Mouse (Mus musculus) kidney, adult 18-20 months (tissue): ENCODE data around the gene Sgms2.

Source experiments
- DNase-seq: peaks from one replicate; pipeline ENCODE4 v3.0.0; 2021

Gene Sgms2

DNA sequence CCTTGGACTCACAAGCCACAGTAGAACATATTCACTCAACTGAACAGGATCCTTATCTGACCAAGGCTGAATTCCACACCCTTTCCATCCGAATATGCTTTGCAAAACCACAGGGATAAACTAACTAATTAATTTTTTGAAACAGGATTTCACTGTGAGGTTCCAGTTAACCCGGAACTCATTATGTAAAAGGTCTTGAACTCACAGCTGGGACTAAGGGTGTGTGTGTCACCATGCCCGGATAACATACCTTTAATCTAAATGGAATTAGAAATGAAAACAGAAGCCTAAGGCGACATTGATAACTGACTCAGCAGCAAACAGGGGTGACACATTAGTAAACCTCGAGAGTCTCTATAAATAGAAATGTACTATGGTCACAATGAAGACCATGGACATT is 5.8 kb downstream of the Sgms2 start:
- no peak for DNase-seq

DNA sequence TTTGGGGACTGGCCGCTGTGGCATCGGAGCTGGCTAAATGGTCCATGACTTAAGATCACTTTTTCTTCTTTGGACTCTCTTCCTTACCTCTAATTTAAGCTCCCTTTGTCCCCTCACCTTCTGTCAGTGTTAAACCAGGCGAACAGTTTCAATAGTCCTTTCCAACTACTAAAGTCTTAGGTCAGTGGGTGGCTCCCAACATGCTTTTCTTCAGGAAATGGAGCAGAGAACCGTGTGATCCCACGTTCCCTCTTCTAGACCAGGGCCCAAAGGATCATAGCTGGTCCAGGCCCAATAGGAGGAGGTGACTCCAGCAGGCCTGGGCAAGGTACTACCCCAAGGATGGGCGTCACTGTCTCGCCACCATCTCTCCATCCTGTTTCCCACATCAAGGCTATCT is 7.6 kb downstream of the Sgms2 start:
- peak; percentile 31 for DNase-seq

DNA sequence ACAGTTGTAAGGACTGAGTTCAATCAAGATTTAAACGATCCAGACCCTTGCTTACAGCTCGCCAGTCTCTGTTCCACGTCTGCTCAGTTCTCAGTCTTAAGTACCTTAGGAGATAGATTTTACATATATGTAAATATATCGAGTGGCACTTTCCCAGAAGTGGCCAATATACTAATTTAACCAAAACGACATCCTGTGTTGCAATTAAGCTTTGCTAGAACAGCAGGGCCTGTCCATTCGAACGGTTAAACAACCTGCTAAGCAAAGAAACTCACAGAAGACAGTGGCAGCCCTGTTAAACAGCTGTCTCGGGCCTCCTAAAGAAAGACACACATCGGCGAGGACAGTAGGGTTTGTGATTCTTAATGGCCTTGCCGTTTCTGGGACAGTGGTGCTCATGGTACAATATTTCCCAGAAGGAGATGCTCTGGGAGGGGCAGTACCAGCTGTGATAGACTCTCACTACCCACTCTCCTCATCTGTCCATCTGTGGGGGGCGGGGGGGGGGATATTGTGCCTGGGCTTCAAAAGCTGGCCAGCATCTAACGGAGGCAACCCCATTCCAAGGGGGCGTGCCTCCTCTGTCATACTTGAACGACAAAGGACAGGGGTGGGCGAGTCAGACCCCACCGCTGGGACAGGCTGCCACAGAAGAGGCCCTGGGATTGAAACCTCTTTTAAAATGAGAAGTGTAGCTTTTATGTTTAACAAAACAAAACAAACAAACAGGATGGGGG is 9.1 kb downstream of the Sgms2 start:
- DNase-seq = no peak

DNA sequence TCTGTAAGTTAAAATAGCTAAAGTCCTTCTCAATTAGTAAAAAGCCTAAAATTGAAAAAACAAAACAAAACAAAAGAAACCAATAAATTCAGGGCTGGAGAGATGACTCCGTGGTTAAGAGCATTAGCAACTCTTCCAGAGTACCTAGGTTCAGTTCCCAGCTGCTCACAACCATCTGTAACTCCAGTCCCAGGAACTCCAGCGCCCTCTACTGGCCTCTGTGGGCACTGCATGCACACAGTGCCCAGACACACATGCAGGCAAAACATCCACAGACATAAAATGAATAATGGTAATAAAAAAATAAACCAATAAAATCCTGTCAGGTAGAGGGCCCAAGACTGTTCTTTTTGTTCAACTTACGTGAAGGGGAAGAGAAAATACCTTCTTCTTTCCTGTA is 10.6 kb downstream of the Sgms2 start:
- no peak for DNase-seq

DNA sequence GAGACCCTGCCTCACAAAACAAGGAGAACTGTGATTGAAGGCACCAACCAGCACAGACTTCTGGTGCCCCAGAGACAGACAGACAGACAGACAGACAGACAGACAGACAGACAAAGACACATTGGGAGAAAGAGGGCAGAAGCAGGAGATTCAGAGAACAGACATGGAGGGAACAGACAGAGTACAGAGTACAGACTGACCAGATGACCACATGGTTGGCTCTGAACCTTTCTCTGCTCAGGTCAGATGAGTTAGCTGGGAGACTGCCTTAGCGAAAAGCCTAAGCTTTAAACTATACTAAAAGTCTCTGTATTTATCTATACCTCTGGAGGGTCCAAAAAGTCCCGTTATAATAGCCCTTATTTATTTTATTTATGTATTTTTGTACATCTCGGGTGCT is 11.8 kb downstream of the Sgms2 start:
- no peak for DNase-seq

DNA sequence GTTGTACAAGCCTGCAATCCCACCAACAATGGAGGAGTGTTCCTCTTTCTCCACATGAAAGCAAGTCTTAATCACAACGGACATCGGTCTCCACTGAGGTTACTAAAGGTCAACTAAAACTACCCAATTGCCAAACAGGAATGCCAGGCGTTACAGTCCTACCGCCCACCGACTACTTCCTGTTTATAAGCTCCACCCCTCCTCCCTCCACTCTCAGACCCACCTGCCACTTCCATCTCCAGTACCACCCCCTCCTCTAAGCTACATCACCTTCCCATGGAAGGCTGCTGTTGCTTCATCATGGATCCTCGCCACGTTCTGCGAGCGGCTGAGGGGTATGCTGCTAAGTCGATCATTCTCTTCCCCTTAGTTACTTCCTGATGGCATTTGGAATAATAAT is 15.2 kb downstream of the Sgms2 start:
- DNase-seq = no peak

DNA sequence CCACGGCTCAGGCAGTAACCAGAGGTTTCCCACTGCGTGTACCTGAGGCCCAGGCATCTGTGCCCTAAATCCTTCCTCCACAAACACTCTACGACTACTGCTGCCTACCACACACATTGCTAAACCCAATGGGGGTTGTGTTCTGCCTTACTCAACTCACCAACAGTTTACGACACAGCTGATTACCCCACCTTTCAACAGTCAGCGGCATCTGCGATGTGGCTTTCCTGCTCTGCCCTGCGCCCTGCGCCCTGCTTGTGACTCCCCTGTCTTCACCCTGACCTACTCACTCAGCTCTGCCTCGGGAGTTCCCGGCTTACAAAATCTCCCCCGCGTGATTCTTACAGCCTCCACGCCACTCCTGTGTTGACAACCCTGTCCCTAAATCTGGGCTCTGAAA is 16.7 kb downstream of the Sgms2 start:
- DNase-seq = no peak

DNA sequence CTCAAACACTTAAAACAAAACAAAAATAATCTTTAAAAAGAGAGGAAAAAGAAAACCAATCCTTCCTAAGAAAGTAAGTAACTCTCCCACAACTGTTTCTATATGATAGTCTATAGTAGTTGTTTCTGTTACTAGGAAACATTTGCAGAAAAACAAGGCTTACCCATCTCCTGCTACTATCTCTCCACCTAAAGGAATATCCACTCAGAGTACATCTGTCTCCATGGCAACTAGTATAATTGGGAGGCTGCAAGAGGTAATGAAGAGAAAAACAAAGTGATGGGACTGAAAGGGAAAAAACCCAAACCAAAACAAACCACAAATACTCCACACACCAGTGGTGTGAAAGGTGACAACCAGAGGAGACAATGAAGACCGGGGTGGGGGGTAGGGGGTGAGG is 17.7 kb downstream of the Sgms2 start:
- DNase-seq = no peak

DNA sequence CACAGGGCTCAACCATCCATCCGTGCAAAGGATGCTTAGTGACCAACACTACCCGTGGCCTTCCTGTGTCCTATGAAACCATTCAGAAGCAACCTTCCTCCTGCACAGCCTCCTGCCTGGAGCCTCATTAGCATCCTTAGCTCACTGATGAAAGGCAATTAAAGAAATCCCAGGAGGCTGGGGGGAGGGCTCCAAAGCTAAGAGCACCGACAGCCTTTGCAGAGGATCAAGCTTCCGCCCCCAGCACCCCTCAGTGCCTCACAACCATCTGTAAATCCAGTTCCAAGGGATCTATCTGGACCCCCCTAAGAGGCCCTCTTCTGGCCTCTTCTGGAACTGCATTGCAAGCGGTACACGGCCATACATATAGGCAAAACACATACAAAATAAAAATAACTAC is 19.4 kb downstream of the Sgms2 start:
- no peak for DNase-seq

DNA sequence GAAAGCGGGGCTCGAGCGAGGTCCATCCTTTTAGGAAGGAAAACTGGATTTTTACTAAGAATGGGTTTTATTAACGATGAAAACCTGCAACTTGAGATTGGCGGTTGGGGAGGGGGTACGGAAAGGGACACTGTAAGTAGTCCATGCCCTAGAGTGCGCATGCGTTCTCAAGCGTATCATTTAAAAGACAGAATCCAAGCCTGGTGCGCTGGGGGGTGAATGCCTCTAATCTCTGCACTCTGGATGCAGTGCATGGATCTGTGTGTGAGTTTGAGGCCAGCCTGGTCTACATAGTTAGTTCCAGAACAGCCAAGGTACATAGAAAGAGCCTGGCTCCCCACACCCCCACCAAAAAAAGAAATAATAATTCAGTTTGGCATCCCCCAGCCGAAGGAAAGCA is 19.8 kb downstream of the Sgms2 start:
- no peak for DNase-seq

DNA sequence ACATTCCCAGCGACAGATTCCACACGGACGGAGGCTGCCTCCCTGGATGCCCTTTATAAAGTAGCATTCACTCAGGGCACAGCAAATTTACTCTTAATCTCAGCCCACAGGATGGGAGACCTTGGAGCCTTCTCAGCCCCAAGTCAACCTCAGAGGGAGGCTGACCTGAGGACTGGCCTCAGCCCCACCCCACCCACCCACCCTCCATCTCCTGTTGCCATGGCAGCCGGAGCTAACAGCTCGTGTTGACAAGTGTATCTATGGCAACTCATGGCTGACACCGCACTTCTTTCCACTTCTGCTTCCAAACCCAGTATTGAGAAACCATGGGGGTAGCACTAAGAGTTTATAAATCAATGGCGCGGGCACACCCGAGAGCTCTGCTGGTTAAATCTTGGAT is 20.4 kb downstream of the Sgms2 start:
- DNase-seq = no peak

DNA sequence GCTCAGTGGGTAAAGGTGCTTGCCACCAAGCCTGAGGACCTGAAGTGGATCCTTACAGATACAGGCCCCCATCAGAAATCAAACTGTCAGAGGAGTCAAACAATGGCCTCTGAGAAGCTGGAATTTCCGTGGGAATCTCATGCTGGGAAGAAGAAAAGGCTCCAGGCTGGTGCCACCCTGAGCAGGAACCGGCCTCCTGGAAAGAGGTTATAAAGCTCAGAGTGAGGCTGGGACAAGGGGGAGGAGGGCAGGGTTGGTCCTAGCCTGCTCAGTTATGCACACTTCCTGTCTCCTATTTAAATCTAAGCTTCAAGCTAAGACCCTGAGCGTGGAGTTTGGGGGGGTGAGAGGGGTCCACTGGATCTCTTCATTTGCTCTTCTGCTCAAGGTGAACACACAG is 21.6 kb downstream of the Sgms2 start:
- DNase-seq = no peak

DNA sequence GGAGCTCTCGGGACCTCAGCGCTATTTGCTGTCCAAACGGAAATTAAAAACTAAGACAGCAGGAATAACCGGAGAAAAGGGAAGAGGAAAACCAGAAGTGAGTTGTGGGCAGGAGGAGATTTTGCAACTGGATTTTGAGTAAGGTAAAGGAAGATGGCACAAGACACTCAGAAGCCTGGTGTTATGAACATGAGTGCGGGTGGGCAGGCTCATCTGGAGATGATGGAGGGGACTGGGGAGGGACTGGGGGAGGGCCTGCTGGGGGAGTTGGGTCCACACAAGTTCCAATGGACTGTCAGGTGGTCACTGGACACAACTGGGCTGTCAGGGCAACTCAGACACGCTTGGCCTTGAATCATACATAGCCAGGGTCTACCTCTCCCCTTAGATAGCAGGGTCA is 24.8 kb downstream of the Sgms2 start:
- DNase-seq = no peak

DNA sequence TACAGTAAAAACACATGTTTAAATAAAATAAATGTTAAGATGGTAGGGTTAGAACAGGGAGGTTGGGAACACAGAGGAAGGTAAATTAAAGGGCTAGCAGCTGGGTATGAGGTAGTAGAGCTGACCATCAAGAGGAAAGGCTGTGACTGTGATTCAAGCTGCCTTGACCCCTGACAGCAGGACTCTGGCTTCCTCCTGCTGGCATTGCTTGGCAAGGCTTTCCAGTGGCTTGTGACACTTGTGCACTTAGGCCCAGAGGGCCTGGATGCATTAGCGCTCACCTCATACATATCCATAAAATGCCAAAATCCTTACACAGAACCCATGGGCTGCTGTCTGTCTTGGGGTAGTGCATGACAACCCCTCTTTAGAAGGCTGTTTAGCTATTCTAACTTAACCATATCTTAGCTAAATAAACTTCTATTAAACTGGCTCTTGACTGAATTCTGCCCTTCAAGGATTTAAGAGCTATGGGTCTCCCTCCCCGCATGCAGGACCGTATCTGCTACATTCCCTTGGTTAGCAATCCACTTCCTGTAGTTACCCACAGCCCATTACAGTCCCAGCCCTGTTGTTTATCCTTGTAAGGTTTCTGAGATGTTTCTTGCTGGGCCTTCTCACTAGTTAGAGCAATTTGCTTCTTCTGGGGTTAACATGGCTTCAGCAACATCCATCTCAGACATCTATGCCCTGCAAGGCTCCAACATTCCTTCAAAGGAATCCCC is 25.5 kb downstream of the Sgms2 start:
- peak; percentile 42 for DNase-seq

DNA sequence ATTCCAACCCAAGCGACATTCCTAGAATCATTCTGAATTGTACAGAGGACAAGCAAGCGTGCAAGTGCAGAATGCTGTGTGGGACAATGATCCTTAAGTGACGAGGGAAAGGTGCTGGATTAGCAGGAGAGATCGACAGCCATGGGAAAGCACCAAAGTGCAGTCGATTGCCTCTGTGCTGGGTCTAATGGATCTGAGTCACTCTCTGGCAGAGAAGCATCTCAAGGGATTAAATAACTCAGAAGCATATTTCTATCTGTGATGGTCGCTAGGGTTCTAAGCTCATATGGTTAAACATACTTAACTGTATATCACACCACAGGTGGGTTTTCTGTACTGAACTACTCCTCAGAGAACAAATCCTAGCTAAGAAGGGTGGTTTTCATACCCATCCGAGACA is 118.2 kb downstream of the Sgms2 start:
- no peak for DNase-seq

DNA sequence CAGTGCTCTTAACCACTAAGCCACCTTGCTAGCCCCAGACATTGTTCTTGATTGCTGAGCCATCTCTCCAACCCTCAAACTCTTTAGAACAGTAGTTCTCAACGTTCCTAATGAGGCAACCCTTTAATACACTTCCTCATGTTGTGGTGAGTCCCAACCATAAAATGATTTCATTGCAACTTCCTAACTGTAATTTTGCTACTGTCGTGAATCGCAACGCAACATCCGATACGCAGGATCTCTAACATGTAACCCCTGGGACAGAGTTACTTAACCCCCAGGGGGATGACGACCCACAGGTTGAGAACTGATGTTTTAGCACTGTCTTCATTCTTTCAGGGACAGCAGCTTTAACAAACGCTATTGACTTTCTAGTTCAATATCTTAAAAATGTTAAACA is 122.5 kb downstream of the Sgms2 start:
- no peak for DNase-seq

DNA sequence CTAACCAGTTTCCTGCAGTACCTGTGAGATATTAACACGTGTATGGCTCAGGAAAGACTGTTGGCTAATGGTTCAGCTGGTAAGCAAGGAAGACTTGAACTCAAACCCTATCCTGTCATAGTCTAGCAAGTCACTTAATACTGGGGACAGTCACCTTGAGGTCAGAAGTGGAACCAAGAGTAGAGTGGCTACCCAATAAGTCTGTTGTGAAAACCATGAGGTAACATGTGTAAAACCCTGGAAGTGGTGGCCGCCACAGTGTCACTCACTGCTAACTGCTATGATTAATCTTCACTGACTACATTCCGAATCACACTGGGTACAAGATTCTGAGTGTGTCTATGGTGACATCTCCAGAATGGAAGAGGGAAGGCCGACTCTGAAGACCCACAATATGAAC is 123.8 kb downstream of the Sgms2 start:
- no peak for DNase-seq

DNA sequence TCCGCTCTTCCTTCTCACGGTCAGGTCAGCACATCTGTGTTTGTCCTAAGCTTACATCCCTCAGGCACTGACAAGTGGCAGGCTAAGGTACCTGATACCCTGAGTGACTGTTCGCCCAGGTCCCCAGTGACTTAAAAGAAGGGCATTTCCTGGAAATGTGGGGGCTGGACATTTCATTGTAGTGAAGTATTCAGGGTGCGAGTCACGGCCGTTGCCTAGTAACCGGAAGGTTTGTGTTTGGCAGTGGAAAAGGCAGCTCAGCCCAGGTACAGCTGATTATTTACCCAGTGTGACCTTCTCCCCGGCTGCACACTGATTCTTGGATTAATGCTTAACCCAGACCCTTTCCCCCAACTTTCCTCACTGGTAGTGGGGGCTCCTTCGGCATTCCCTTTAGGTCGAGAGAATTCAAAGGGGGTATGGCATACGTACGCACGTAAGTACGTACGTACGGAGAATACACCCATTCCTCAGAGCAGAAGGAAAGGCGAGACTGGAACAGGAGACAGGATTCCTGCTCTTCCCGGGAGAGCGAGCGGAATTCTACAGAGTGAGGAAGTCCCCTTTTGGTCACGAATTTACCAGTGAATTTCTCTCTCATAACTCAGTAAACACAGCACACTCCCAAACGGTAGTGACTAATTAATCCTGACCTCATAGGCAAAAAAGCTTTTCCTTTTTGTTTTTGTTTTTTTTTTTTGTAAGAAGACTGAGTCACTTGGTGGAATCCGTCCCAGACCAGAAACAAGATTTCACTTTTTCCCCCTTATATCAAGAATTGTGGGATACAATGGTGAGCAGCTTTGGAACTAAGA is 126.4 kb downstream of the Sgms2 start:
- DNase-seq = peak; percentile 87

DNA sequence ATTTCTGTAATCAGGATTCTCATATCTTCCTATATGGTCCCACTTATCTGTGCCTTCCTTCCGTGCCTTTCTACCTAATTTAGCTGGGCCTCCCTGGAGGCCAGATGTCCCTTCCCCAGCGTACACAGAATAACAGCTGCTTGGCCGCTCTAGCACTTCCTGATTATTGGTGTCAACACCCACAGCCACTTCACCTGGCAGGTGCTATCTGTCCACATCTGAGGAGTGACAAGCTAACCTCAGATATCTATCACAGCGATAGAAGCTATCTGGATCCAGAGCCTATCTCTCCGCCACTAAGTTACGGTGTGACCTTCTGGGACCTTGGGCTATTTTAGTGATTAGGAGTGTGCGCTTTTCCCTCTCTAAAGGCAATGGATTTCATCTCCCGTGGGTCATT is 127.0 kb downstream of the Sgms2 start:
- no peak for DNase-seq

DNA sequence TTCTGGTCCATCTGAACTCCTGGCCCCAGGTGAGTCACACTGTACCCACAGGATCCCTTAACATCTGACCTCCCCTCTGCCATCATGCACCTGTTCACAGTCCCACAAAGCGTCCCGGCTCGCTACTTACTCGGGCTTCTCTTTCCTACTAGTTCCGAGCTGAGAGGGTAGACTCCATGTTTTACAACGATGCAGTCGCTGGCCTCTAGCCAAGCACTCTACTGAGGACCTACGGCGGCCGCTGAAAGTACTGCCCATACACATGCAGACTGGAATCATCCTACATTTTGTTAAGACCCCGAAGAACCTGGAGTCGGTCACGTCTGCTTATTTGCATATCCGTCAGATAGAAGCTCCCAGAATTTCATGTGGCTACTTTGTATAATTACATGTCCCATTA is 127.6 kb downstream of the Sgms2 start:
- no peak for DNase-seq

DNA sequence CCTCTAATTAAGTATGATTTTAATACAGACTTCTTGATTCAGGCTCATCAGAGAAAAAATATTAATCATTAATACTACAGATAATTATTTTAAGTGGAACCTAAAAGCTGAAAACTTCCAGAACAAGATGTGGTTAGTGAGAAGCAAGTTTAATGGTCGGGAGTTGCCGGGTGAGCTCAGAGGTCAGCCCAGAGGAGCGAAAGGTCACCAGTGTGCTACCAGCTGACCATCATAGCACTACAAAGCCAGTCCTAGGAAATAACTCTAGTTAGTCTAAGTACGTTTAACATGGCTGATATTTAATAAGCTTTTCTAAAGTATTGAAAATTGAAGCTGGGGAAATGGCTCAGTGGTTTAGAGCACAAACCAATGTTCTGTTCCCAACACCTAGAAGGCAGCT is 129.3 kb downstream of the Sgms2 start:
- DNase-seq = no peak

DNA sequence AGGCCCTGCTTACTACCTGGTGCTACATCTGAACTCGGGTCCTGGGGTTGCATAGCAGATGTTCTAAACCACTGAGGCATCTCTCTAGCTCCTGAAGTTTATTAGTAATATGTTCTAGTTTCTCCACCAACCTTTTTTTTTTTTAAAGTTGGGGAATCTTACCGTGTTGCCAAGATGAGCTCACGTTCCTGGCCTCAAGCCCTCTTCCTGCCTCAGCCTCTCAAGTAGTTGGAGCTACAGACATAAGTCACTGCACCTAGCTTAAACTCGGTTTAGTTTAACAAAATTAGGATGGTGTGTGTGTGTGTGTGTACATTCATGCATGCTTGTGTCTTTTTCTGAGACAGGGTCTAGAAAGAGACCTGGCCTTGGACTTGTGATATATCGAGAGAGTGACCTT is 132.2 kb downstream of the Sgms2 start:
- DNase-seq = no peak

DNA sequence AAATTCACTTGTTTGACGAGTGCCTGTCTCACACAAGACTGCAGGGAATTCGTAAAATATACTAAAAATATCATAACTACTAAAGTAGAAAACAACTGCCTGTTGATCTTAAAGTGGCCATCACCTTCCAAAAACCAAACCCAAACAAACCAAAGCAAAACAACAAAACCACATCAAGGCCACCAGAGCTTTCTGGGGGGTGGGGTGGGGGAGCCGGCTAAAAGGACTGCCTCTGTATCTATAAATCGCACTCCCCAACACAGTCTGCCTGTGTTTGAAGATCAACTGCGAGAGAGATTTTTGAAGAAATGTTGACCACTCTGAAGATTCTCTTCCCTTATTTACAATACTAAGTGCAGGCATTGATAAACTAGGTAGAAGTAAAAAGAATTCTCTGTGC is 133.0 kb downstream of the Sgms2 start:
- DNase-seq = no peak

DNA sequence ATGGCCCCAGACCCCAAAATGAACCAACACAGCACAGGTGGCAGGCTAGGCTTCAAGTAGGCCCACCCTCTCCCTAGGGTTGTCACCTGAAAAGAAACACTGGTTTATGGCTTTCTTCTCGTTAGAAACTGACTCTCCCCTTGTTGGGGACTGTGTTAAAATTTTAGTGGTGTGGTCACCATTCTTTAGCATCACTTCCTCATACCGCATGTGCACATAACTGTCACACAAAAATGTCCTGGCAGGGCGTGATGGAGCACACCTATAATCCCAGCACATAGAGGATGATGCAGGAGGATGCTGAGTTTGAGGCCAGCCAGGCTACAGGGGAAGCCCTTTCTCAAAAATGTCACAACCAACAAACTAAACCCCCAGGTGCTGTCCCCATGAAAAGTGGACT is 133.6 kb downstream of the Sgms2 start:
- DNase-seq = no peak
